Mouse (Mus musculus) E14TG2a.4 (cell line): ENCODE measurements around the gene Pdgfb.

Experiments
- CTCF ChIP-seq: conservative IDR thresholded peaks from 2 replicates; pipeline ENCODE4 v1.5.1; 2014; ENCODE audit warnings: low read length
- NANOG ChIP-seq: IDR thresholded peaks from 2 replicates; pipeline ENCODE4 v1.6.1; 2014; ENCODE audit warnings: borderline replicate concordance, low read length, mixed read lengths

GRCm38 (mm10) chr15:80005436-80005835, 9.3 kb downstream of the Pdgfb start:
- no peak for TF ChIP-seq CTCF
- no peak; the same call in 1 of the 2 replicates for TF ChIP-seq NANOG
